Mouse (Mus musculus): ENCODE measurements around the gene Rptor.
A peak's percentile ranks its signal among the peaks of the same experiment; 100 is the strongest.

Gene Rptor

DNA sequence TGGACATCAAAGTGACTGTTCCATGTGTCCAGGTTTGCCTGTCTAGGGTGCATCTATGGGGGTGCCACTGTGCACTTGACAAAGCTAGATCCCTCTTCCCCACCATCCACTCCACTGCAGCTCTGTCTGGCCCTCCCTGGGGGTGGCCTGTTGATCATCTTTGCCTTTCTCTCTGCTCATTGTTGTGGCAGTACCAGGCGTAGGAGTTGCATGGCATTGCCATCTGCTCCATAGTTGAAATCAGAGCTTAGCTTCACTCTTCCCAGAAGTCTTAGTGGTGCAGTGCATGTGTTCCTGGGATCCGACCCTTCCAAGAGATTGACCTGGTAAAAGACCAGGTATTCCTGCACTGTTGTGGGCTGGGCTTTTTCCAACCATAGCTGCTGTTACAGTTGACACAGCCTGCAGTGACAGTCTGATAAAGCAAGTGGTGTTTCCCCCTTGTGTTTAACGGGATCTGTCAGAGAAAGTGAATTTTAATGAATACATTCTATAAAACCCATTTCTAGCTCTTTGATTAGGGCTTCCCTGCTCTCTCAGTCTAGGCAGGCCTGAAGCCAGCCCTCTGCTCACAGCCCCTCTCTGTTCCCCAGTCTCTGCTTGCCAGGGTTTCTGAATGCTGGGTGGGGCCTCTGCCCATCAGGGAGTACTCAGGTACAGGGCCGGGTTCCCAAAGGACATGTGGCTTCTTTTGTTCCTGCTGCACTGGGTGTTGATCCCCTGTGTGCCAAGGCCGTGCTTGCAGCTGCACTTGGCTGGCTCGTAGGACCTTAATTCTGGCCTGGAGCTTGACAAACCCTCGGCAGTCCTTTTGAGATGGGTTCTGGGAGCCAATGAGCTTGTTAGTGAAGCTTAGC lies 136.5 kb downstream of the Rptor start:
- peak; percentile 53 for DNase-seq (ENCODE audit: low read depth, low spot score)

DNA sequence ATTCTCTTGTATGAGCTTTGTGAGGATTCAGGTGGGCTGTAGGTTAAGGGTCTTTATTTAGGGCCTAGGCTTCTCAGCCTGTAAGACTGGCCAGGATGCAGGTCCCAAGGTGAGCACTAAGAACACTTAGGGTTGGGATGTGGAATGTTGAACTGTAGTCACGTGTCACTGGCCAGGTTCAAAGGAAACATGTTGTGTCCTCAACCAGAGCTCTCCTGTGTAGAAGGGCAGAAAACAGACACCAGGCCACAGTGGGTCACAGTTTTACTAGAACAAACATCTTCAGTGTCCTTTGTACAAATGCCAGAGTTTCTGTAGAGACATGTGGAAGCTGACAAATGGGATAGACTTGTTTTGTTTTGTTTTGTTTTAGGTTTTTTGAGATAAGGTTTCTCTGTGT lies 138.7 kb downstream of the Rptor start:
- no peak for DNase-seq (ENCODE audit: low read depth, low spot score)

DNA sequence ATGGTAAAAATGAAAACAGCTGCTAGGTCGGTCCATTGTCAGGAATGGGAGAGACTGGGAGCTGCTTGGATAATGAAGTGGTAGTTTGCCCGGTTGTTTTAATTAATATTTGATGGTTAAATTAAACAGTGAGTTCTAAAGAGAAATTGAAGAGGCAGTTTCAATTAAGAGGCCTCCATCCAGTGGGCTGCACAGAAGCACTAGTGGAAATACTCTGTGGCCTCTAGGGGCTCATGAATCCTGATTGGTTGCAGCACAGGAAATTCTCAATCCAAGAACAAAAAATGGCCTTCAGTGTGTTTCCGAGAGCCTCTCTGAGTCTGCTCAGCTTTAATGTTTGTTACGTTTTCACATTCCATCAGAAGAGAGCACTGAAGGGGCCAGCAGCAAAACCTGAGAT lies 141.7 kb downstream of the Rptor start:
- DNase-seq (ENCODE audit: low read depth, low spot score) = no peak

DNA sequence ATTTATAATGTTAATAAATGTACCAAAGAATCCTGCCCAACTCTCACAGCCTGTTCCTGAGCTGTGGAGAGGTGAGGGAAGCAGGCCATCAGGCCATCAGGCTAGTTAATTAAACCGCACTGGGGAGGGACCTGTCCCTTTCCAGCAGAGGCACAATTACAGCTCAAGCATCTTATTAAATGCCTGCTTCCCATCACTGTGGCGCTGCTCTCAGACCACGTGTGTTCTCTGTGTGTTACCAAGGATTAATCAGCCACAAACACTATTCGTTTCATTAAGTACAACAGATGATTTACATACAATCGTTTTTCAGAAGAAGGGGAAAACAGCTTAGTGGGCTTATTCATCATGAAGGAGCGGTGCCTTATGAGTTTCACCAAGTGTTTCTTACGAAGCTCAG lies 142.6 kb downstream of the Rptor start:
- no peak for DNase-seq (ENCODE audit: low read depth, low spot score)

DNA sequence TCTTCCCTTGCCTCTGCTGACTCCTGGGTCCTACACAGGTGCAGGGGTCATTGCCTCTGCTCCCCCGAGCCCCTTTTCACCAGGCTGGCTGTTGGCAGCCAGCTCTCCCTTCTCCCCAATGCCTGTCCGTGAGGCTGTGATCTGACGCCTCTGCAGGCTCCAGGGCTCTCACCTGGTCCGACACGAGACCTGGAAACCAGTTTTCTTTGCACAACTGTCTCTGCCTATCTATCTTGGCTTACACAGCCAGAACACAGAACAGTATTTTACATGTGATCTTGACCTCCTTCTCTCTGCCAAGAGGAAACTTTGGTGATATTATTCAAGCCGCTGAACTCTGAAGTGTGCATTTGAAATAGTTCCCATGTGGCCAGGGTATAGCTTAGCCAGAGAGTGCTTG lies 151.8 kb downstream of the Rptor start:
- no peak for DNase-seq (ENCODE audit: low read depth, low spot score)

DNA sequence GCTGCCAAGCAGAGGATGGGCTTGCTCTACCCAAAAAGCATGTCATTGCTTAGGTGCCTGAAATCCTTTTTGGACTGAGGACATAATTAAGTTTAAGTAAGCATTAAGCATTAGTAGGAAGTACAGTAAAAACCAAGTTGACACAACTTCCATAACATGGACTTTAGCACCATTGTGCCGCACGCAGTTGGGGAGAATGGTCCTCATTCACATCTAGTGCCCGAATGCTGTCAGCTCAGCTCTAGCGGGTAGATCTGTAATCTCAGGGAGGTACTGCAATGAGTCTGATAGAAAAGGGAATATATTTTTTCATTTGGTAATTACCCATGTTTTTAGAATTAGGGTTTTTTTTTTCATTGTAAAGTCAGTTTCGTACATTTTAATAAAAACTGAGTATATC lies 155.5 kb downstream of the Rptor start:
- no peak for DNase-seq (ENCODE audit: low read depth, low spot score)

DNA sequence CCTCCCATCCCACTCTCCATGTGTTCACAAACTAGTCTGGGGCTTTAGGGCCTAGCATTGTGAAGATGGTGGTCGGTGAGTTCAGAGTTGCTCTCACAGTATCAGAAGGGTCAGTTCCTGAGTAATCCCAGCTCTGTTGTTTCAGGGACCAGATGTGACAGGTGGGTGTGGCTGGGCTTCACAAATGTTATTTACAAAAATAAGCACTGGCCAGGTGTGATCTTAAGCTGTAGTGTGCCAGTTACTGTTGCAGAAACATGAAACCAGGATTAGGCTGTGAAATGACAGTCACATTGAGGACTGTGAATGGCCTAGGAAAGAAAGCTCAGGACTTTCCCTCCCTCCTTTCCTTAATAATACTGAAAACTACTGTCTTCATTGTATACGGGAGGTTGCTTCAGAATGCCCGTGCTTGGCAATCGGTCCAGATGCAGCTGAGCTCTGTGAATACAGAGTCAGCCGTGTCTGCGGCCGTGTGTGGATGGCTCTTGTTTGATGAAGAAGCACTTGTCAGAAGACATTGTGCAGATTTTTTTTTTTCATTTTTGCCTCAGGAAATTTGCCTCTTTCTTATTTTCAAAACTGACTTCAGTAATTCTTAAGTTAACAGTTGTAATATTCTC lies 156.1 kb downstream of the Rptor start:
- no peak for DNase-seq (ENCODE audit: low read depth, low spot score)

DNA sequence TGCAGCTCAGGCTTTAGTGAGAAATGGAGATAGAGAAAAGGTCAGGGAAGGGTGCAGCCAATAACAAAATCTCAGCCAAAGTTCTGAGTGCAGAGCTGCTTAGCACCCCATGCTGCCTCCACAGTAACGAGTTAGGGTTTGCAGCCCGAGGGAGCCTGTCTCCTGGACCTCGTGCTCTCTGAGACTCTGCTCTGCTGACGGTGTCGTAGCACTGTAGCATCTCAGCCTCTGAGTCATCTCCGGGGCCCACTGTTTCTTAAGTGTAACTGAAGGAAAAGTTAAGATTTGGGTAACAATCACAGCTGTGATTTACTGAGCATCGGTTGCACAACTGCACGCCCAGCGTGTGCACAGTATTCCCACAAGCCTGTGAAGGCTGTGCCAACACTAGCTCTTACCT lies 160.2 kb downstream of the Rptor start:
- no peak for DNase-seq (ENCODE audit: low read depth, low spot score)

DNA sequence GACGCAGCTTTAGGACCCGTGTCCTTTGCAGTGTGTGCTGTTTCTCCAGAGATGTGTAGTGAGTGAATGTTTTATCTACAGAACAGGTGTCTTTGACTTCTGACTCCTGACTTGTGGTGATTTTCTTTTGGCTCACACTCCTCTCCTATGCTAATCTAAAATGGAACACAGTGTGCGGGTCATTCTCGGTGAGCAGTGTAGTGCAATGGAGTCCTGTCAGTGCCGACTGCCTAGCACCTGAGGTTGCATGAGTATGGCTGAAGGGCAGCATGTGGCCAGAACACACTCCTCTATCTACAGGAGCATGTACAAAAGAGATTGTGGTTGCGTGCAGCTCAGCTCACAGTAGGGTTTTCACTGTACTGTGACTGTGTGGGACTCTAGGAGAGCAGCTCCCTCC lies 163.3 kb downstream of the Rptor start:
- no peak for DNase-seq (ENCODE audit: low read depth, low spot score)

DNA sequence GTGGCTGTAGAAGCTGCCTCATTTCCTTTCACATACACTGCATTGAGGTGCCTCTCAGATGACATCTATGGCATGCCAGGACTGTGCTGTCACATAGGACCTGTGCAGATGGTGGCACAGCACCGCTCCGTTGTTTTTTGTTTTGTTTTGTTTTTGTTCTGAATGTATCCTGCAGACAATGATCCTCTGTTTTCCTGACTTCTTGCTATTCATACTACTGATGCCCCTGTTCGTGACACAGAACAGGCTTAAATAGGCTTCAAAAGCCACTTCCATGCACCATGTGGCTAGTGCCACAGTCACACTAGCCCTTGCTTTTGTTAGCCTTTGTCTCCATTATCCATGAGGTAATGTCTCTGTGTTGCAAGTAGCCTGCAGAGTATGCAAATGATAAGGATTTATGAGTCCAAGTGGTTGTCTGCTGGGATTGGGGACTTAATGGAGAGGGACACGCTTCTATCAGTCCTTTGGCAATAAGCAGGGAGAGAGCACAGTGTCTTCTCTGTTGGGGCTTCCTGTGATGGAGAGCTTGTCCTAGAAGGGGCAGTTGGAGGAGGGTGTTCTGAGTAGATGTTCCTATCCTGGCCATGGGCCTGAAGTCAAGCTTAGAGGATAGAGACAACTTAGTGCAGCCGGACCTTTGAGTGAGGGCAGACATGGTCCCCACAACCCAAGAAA lies 164.2 kb downstream of the Rptor start:
- no peak for DNase-seq (ENCODE audit: low read depth, low spot score)

DNA sequence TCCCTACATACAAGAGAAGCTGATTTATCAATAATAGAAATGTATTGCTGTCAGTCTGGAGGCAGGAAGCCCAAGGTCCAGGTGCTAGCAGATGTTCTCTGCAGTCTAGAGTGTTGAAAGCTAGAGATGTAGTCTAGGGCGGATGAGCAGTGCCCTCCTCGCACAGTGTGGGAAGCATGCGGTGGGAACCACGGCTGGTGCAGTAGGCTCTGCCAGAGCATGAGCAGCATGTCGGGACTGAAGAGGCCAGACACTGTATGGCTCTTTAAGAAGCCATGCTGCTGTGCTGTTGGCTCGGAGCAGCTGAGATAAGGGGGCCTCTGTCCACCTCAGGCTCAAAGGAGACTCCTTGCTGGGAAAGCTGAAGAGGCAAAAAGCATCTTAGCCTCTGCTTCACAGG lies 164.8 kb downstream of the Rptor start:
- no peak for DNase-seq (ENCODE audit: low read depth, low spot score)

DNA sequence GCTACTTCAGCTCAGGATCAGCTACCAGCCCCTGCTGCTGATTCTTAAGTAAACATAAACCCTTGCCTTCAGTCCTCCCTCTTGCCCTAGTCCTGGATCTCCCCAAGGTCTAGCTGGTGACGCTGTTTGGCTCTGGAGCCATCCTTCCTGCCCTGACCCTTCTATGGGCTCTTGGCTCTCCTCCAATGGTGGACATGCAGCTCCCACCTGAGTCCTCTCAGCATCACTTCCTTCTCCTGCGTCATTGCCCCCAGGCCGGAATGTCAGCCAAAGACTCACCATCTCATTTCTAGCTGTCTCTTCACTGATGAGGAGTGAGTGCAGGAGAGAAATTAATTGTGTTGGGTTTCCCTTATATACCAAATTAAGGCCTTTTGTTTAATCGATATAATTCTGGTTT lies 165.8 kb downstream of the Rptor start:
- DNase-seq (ENCODE audit: low read depth, low spot score) = no peak

DNA sequence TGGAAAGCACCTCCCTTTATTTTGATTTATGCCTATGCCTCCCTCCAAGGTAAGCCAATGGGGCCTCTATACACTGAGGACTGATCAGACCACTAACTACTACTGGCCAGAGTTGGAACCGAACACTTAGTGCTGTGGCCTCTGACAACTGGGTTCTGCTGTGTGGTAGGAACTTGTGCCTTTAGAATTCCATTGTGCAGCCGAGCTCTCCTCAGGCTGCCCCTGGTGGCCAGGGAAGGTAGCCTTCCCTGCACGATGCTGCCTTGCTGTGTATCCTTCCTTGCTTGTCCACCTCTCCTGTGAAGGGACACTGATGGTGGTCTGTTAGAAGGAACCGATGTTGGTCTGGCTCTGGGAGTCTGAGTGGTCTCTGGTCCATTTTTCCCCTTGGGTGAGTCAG lies 167.0 kb downstream of the Rptor start:
- peak; percentile 17 for DNase-seq (ENCODE audit: low read depth, low spot score)

DNA sequence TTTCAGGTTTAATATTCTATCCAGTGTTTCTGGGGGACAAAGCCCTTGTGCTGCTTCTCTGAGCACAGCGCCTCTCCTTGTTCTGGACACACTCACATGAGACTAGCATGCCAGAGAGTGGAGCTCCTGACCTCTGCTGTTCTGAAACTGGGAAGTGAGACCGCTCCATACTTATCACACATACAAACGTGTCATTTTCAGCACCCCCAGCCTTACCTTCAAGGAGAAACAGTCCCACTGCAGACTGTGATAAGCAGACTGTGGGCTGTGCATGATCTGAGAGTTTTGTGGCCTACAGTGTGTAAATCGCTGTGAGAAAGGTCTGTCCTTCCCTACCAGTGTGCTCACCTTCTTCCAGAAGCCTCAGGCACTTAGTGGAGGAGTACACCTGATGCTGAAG lies 168.3 kb downstream of the Rptor start:
- DNase-seq (ENCODE audit: low read depth, low spot score) = no peak

DNA sequence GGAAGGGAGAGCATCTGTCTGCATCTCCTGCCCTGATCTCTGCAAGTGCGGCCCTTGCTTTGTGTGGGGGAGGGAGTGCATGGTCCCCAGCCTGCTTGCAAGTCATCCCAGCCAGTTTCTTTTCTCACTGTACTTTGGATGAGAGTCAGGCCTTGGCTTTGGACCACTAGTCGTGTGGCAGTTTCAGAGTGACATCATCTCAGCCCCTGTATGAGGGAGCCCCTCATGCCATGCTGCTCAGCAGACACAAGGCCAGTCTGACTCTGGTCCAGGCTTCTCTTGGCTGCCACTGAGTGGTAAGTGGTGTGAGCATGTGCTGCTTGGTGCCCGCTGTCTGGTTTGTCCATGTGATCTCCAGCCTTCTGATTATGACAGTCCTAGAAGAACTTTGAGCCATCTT lies 170.2 kb downstream of the Rptor start:
- DNase-seq (ENCODE audit: low read depth, low spot score) = no peak

DNA sequence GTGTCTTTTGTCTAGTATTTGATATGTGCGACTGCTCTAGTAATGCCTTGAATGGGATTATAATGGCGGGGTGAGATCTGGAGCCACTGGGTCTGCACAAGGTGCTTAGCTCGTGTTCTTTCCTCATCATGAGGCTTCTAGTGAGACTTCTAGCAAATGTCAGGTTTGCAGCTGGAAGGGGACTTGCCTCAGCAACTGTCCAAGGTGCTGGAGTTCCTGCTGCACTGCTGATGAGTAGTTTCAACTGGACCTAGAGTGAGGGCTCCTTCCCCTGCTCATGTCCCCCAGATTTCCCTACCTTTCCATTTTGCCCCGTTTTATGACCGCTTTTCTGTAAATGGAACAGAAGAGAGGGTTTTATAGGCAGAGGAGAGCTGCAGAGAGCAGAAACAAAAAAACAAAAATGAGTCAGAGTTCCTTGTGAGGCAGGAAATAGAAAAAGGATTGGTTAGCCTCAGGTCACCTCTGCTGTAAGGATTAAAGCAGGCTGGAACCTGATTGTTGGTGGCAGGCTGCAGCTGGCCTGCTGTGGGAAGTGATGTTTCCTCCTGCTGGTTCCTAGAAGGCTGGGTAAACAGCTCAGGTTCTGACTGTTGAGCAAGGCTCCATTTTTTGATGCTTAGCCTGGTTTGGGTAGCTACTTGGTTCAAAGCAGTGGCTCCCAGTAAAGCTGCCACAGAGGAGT lies 172.5 kb downstream of the Rptor start:
- peak; percentile 38 for DNase-seq (ENCODE audit: low read depth, low spot score)

DNA sequence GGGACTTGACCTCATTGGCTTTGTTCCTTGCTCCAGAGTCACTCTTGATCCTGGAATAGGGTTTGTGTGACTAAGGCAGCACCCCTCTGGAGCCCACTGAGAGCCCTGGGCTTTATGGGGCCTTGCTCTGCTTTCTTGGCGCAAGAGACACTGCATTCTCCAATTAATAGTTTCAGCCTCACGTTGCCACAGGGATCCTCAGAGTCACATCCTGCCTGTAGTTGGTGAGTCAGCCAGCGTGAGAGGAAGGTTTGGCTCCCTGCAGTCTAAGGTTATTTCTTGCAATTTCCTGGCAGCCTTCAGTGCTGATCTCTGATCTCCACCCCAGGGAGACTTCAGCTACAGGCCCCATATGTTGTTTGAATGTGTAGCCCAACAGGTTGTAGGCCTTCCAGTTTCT lies 174.5 kb downstream of the Rptor start:
- no peak for DNase-seq (ENCODE audit: low read depth, low spot score)

DNA sequence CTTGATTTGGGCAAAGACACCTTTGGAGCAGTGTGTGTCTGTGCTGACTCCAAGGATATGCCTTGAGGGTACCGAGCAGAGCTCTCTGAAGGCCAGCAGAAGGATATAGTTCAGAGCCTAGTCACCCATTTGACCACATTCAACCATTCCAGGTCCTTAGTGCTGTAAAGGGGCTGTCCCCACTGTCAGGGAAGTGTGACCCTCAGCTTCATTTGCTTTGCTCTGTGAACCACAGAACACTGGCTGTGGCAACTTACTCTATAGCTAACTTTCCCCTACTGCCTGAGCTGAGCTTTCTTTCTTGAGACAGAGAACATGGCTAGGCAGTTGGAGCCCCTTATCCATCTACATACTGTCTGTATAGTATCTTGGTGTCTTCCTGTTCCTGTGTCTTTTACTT lies 175.2 kb downstream of the Rptor start:
- no peak for DNase-seq (ENCODE audit: low read depth, low spot score)

DNA sequence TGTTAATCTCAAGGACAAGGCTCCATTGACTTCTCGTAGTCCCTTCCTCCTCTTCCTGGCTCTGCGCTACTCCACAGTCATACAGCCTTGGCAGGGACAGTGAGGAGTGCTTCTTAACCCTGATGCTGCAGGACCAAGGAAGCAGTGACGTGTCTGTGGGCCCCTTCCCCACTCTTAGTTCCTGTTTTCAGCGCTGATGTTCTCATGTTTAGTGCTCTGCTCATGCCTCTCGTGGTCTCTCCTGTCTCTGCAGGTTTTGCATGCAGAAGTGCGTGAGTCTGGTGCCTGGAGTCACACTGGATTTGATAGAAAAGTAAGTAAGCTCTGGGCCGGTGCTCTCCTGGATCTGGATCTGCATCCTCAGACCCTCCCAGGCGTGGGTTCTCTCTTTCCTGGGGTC lies 177.6 kb downstream of the Rptor start:
- no peak for DNase-seq (ENCODE audit: low read depth, low spot score)

DNA sequence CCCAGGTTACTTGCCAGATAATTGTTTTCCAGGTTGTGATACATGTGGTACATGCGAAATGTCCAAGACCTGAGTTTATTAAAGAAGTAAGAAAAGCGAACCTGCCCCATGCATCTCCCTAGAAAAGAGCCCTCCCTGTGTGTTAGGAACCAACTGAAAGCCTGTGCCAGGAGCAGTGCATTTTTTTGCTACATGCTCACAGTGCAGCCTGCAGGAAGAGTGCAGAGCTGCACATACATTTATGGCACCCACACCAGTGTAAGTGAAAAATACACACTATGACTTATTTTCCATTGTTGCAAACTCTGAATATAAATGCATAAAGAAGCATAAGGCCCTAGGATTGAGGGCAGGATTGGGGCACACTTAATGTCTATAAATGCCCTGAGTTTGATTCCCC lies 178.5 kb downstream of the Rptor start:
- no peak for DNase-seq (ENCODE audit: low read depth, low spot score)

DNA sequence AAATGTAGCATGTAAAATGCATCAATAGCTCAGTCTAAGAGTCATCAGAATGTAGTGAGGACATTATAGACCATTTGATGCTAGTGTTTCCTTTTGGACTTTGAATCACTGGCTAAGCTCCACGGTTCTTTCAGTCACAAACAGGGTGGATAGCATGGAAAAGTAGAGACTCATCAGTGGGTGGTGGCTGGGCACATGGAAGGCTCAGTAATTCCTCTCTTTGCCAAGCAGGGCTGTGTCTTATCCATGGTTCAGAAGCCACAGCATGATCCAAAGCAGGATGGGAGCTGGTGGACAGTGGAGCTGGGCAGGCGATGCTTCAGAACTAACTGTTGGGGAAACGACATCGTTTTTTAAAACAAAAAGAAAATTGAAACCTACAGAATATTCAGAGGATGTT lies 179.0 kb downstream of the Rptor start:
- DNase-seq (ENCODE audit: low read depth, low spot score) = no peak

DNA sequence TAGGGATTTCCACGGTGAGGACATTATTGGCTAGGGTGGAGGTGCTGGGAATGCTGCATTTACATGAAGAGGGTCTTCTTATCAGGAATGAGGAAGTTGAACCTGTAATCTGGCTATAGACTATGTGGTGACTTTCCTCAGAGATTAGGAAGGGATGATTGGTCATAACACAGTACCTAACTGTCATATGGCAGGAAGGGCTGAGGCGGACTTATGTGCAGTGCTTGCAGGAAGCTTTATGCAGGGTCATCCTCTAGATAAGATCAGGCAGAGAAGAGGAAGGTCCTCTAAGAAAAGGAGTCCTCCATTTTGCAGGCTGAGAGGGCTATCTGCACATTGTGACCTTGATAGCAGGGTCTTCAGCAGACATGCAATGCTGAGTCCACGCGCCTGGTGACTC lies 180.9 kb downstream of the Rptor start:
- no peak for DNase-seq (ENCODE audit: low read depth, low spot score)
